Mouse (Mus musculus): ENCODE data around the gene Klc2. TPM values are rescaled to one million over a fixed set of nuclear protein-coding genes. Genes with fewer than 3 reads are reported as not detected.

The Klc2 gene
- polyA plus RNA-seq, 1 experiment from 2014 or later: 2.3 TPM

DNA sequence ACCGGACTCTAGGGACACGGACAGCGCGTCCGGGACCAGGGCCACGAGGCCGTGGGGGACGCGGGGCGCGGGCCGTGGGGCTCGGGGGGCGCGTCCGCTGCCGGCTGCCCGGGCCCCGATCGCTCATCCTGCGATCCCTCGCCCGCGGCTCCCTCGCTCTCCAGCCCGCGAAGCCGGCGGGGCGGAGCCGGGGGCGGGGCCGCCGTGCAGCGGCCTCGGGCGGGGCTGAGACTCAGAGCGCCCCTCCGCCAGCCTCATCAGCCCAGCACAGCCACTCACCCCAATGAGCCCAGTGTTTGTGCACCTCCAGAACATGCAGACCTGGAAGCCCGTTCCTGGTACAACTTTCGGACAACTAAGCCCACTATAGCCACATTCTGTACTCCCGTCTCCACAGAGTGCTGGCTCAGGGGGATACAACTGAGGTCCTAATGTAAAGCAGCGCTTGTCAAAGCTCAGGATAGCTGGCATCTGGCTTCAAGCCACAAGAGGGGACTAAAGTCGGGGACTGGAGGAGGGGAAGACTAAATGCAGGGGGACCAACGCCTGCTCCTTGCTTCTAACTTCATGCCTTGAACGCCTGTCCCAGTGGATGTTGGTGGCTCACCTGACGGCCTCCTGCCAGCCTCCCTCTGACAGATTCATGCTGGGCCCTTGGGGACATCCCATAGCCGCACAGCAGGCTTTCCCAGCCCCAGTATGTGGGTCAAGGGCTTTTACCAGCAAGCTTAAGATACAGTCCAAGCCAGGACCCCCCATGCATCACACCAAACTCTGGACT is 19.8 kb downstream of the Klc2 start, which contains the start of gene Cnih2:
Gene Cnih2, minus strand, starts transcription at position 159 of the 781 bp plus-strand sequence.
- H3K4me1 ChIP-seq (replicated peaks): peaks cover 55% of the 10 kb centered on the region
- no peaks in the 10 kb centered on the region for H3K9me3 ChIP-seq (replicated peaks)
- H3K4me2 ChIP-seq: peak within 1 kb of the TSS; percentile 87
- peak; percentile 57 for DNase-seq
- H3K27ac ChIP-seq: no peak within 1 kb of the TSS
- peak within 1 kb of the TSS; percentile 54 for H3K4me3 ChIP-seq (replicated peaks)
- 7% methylated on average over 42 of the region's 48 CpGs for WGBS (ENCODE audit: insufficient replicate concordance)
- peak within 1 kb of the TSS; percentile 63 for H3K9ac ChIP-seq
- peaks cover 45% of the 10 kb centered on the region for H3K36me3 ChIP-seq
- peak; percentile 67 for ATAC-seq (ENCODE audit: low read depth)
- H3K27me3 ChIP-seq: peaks cover 33% of the 10 kb centered on the region

GRCm38 (mm10) chr19:5097521-5098362 is 20.6 kb downstream of the Klc2 start:
- no peak overlapping the region for H3K27ac ChIP-seq
- ATAC-seq (ENCODE audit: low read depth): no peak
- H3K4me2 ChIP-seq: peak overlapping the region; percentile 87
- peaks cover 56% of the 10 kb centered on the region for H3K4me1 ChIP-seq (replicated peaks)
- H3K27me3 ChIP-seq: peaks cover 33% of the 10 kb centered on the region
- H3K9ac ChIP-seq: peak overlapping the region; percentile 63
- peaks cover 39% of the 10 kb centered on the region for H3K36me3 ChIP-seq
- DNase-seq: no peak
- 7% methylated on average over 31 of the region's 31 CpGs for WGBS (ENCODE audit: insufficient replicate concordance)
- peak overlapping the region; percentile 54 for H3K4me3 ChIP-seq (replicated peaks)
- H3K9me3 ChIP-seq (replicated peaks): no peaks in the 10 kb centered on the region

GRCm38 (mm10) chr19:5095887-5096474 is 22.4 kb downstream of the Klc2 start:
- no peak for ATAC-seq (ENCODE audit: low read depth)
- H3K9me3 ChIP-seq (replicated peaks): no peaks in the 10 kb centered on the region
- DNase-seq: no peak
- peaks cover 38% of the 10 kb centered on the region for H3K36me3 ChIP-seq
- 10% methylated on average over 9 of the region's 9 CpGs for WGBS (ENCODE audit: insufficient replicate concordance)
- no peak overlapping the region for H3K9ac ChIP-seq
- peaks cover 33% of the 10 kb centered on the region for H3K27me3 ChIP-seq
- H3K4me3 ChIP-seq (replicated peaks): no peak overlapping the region
- H3K4me2 ChIP-seq: no peak overlapping the region
- H3K27ac ChIP-seq: no peak overlapping the region
- H3K4me1 ChIP-seq (replicated peaks): peaks cover 56% of the 10 kb centered on the region

GRCm38 (mm10) chr19:5094746-5095417 is 23.5 kb downstream of the Klc2 start:
- Histone ChIP-seq H3K4me2 (no peak overlapping the region), H3K36me3 (peaks cover 35% of the 10 kb centered on the region), H3K4me3 (replicated peaks) (no peak overlapping the region), H3K9me3 (replicated peaks) (no peaks in the 10 kb centered on the region), H3K9ac (no peak overlapping the region), H3K27ac (no peak overlapping the region), H3K4me1 (replicated peaks) (peaks cover 56% of the 10 kb centered on the region), H3K27me3 (peaks cover 33% of the 10 kb centered on the region)
- ATAC-seq (ENCODE audit: low read depth): no peak
- WGBS (ENCODE audit: insufficient replicate concordance): 47% methylated on average over 11 of the region's 11 CpGs
- no peak for DNase-seq

DNA sequence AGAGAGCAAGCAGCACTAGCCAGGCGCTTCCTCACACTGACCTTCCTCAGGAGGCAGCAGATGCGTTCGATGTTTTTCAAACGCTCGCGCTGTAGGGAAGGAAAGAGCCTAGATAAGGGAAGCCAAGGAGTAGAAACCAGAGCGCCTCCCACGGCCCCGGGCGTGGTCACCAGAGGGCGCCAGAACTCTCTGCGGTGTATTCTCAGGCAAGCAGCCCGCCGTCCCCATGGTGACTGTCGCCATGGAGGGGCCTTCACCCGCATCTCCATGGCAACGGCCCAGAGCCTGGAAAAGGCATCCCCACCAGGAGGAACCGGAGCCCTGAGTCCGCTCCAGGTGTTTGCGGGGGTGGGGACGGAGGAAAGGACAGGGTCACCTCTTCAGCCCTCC is 24.1 kb downstream of the Klc2 start:
- ATAC-seq (ENCODE audit: low read depth): peak; percentile 52
- Histone ChIP-seq H3K9ac (no peak overlapping the region; the same call in 1 of the 2 replicates), H3K9me3 (replicated peaks) (no peaks in the 10 kb centered on the region), H3K4me2 (no peak overlapping the region), H3K36me3 (peaks cover 32% of the 10 kb centered on the region), H3K27me3 (peaks cover 33% of the 10 kb centered on the region), H3K4me3 (replicated peaks) (no peak overlapping the region), H3K4me1 (replicated peaks) (peaks cover 59% of the 10 kb centered on the region), H3K27ac (no peak overlapping the region)
- WGBS (ENCODE audit: insufficient replicate concordance): 0% methylated on average over 21 of the region's 21 CpGs
- peak; percentile 81 for DNase-seq

- Histone ChIP-seq H3K4me3 (replicated peaks) (no peak overlapping the region), H3K4me2 (no peak overlapping the region), H3K27ac (no peak overlapping the region), H3K9ac (no peak overlapping the region; the same call in 1 of the 2 replicates), H3K9me3 (replicated peaks) (no peaks in the 10 kb centered on the region), H3K27me3 (peaks cover 33% of the 10 kb centered on the region), H3K4me1 (replicated peaks) (peaks cover 58% of the 10 kb centered on the region), H3K36me3 (peaks cover 30% of the 10 kb centered on the region)
- WGBS (ENCODE audit: insufficient replicate concordance): 63% methylated on average over 12 of the region's 12 CpGs
- no peak for ATAC-seq (ENCODE audit: low read depth)
- DNase-seq: no peak
Measured at GRCm38 (mm10) chr19:5093481-5094242, 24.7 kb downstream of the Klc2 start.

DNA sequence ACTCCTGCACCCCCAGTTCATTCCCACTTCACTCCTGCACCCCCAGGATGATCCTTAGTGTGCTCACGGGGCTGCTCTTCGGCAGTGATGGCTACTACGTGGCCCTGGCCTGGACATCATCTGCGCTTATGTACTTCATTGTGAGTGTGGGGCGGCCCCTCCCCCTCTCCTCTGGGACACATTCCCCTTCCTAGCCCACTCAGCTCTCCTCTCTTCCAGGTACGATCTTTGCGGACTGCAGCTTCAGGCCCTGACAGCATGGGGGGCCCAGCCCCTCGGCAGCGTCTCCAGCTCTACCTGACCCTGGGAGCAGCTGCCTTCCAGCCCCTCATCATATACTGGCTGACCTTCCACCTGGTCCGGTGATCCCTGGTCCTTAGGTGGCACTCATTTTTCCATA is 26.3 kb downstream of the Klc2 start:
- Histone ChIP-seq H3K9me3 (replicated peaks) (no peaks in the 10 kb centered on the region), H3K36me3 (peaks cover 30% of the 10 kb centered on the region), H3K4me3 (replicated peaks) (no peak overlapping the region), H3K27ac (no peak overlapping the region), H3K9ac (no peak overlapping the region), H3K27me3 (peaks cover 28% of the 10 kb centered on the region), H3K4me1 (replicated peaks) (peaks cover 51% of the 10 kb centered on the region), H3K4me2 (no peak overlapping the region)
- no peak for ATAC-seq (ENCODE audit: low read depth)
- WGBS (ENCODE audit: insufficient replicate concordance): 78% methylated on average over 10 of the region's 10 CpGs
- DNase-seq: no peak

- peaks cover 30% of the 10 kb centered on the region for H3K36me3 ChIP-seq
- H3K9ac ChIP-seq: peak overlapping the region; percentile 77
- DNase-seq (no peak), ATAC-seq (ENCODE audit: low read depth) (no peak)
- no peaks in the 10 kb centered on the region for H3K9me3 ChIP-seq (replicated peaks)
- WGBS (ENCODE audit: insufficient replicate concordance): 78% methylated on average over 4 of the region's 4 CpGs
- peak overlapping the region; percentile 82 for H3K4me2 ChIP-seq
- no peak overlapping the region for H3K27ac ChIP-seq
- peaks cover 32% of the 10 kb centered on the region for H3K27me3 ChIP-seq
- H3K4me3 ChIP-seq (replicated peaks): peak overlapping the region; percentile 77
- peaks cover 43% of the 10 kb centered on the region for H3K4me1 ChIP-seq (replicated peaks)
Measured at GRCm38 (mm10) chr19:5089324-5089723, 29.0 kb downstream of the Klc2 start.

DNA sequence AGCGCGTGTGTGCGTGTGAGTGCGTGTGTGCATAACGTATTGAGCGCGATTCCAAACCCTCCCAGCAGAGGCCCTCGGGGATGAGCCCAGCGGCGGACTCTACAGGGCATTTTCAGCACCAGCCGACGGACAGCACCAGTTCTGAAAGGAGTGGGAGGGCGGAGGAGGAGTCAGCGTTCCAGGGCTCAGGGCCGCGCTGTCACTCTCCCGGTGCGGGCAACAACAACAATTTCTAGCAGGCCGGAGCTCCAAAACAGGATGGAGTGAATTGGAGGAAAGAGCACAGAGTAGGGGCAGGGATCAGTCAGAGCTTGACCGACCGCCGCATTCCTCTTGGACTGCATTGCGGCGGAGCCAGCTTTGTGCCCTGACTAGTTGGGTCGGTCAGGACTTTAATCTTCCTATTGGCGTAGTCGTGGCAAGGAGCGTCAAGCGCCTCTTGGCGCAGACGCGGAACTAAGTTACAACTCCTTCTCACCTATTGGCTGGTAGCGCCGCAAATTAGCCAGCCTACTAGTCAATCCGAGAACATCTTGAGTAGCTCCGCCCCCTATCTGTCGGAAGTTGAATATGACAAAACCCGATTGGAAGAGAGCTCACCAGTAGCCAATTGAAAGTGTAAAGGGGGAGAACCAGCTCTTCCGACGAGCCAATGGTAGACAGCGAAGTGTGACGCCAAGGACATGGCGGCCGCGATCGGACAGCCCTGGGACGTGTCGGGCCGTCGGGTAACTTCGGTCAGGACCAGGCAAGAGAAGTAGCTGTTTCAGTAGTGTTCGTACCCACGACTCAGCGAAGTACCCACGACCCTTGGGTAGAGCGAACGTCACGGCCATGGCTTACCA is 30.3 kb downstream of the Klc2 start, which contains the start of gene Yif1a:
Gene Yif1a, plus strand, starts transcription at position 655 of the 845 bp plus-strand sequence.
- H3K36me3 ChIP-seq: peaks cover 30% of the 10 kb centered on the region
- no peaks in the 10 kb centered on the region for H3K9me3 ChIP-seq (replicated peaks)
- under 1% methylated on average over 58 of the region's 58 CpGs for WGBS (ENCODE audit: insufficient replicate concordance)
- peaks cover 34% of the 10 kb centered on the region for H3K4me1 ChIP-seq (replicated peaks)
- H3K4me2 ChIP-seq: peak within 1 kb of the TSS; percentile 82
- ATAC-seq (ENCODE audit: low read depth) (peak; percentile 92), DNase-seq (peak; percentile 90)
- peak within 1 kb of the TSS; percentile 84 for H3K27ac ChIP-seq
- H3K27me3 ChIP-seq: peaks cover 44% of the 10 kb centered on the region
- peak within 1 kb of the TSS; percentile 77 for H3K9ac ChIP-seq
- peak within 1 kb of the TSS; percentile 77 for H3K4me3 ChIP-seq (replicated peaks)

Data from liver, embryonic 13.5 days (tissue).